Mouse (Mus musculus) T-helper 2 cell (primary cell): ENCODE measurements around the gene Syvn1.

Experiments
- in situ Hi-C: fragments of 300-600 bp; cut with MboI, MseI; formaldehyde crosslinking; loops from one replicate; pipeline ENCODE4 v1.15.1; 2025; ENCODE audit warnings: high pct_unique_total_duplicates

Gene Syvn1

DNA sequence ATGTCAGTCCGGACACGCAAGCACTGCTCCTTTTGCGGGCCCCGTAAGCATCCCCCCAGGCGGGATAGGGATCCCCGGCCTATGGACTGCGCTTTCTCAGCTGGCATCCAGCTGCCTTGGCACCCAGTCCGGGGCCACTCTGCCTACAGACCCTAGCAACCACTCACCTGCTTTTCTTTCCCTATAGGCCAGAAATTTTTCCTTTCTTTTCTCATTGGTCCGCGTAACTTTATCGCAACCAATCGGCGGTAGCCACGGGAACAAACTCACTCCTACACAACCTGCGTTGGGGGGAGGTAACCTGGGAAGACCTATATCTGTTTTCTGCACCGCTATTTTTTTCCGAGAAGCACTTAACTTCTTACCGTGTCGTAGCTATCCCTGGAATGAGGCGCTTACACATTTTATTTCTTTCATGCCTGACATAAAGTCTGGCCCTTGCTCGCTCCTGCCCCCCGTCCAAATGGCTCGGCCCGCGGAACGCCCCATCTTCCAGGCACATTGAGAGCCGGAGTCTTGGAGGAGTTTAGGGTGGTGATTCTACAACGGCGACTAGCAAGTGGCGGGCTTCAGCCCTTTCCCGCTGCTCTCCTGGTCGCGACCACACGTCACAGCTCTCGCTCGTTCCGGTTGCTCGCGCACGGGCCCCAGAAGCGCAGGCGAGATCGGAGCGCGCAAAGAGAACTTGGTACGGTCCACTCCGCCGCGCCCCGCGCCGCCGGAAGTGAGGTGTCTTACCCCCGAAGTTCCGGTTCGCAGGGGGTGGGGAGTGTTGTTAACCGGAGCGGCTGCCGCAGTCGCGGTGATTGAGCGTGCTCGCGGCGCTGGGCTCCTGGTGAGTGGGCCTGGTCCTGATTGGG is at the start of gene Syvn1:
TSS of gene Syvn1 (plus strand) at position 283 of the 860 bp plus-strand sequence.
- in situ Hi-C loops = loop anchor here (10.0 kb wide), 1 partner anchor 952 kb away; the partner anchor contains the start of gene Cnih2

DNA sequence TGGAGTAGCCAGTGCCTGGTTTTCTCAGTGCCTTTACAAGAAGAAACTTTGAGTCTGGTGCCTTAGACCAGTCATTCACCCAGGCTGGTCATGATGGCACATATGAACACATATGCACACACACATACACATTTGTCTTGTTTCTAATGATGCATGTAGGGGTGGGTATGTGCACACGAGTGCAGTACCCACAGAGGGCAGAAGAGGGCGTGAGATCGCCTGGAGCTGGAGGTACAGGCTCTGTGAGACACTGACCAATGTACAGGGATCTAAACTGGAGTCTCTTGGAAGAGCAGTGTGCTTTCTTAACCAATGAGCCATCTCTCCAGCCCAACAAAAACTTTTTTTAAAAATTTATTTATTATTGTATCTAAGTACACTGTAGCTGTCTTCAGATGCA is 48.2 kb upstream of the Syvn1 start:
- in situ Hi-C loops = loop anchor here (5.0 to 25.0 kb wide), 2 partner anchors 34 to 689 kb away; no protein-coding TSS in a partner anchor

DNA sequence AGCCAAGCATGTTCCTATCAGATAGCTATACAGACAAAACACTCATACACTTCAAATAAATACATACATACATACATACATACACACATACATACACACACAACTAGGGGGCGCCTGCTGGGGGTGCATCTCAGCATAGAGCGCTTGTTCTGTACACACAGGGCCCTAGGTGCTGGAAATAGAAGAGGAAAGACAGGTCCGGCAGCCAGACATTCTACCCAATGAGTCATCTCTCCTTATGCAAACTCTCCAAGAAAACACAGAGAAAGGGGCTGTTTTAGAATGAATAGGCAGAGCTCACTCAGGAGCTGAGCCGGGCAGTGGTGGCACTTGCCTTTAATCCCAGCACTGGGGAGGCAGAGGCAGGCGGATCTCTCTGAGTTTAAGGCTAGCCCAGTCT is 46.4 kb upstream of the Syvn1 start:
- in situ Hi-C loops = loop anchor here (5.0 to 25.0 kb wide), 2 partner anchors 32 to 687 kb away; no protein-coding TSS in a partner anchor

DNA sequence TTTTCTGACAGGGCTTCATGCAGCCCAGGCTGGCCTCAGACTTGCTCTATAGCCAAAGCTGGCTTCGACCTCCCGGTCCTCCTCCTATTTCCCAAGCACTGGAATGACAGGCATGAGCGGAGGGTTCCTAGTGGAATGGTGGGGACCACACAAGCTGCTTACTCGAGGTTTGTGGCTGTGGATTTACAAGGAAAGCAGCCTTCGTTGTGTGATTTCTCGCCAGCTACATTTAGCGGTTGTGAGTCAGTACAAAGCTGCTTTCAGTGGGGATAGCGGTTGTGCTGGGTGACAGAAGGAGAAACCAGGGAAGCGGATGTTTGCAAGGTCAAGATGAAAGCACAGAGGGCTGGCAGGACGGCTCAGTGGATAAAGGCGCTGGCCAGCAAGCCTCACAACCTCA is 40.8 kb upstream of the Syvn1 start:
- in situ Hi-C loops = no loop called here

DNA sequence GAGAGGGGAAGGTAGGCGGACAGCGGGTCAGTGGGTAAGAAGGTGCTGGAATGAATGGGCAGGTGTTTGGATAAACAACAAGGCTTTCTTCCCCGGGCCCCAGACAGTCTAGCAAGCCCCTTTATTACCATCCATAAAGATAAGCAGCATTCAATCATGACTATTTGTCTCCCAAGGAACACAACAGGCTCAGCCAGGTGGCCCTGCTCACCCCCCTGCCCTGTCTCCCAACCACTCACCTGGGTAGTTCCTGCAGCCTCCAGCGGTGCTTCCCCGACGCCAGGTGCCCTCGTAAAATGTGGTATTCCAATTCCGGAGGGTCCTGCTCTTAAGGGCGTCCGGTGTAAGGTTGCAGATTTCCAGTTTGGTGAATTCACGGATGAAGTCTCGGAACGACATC is 39.4 kb upstream of the Syvn1 start:
- in situ Hi-C loops = no loop called here

DNA sequence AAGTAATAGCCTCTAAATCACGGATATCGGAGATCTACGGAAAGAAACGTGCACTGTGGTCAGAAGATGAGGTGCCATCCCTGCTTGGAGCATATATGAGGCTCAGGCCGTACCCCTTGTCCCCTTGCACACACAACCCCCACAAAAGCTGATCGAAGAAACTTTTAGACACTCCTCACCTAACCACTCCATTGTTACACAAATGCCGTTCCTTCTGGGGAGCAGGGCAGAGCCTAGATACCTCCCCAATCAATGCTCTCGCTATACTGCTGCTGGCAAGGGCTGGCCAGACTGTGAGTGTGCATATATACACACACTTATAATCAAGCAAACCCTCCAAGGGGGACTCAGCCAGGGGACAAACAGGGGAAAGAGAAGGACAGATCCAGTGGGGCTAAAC is 37.2 kb upstream of the Syvn1 start:
- in situ Hi-C loops = no loop called here

DNA sequence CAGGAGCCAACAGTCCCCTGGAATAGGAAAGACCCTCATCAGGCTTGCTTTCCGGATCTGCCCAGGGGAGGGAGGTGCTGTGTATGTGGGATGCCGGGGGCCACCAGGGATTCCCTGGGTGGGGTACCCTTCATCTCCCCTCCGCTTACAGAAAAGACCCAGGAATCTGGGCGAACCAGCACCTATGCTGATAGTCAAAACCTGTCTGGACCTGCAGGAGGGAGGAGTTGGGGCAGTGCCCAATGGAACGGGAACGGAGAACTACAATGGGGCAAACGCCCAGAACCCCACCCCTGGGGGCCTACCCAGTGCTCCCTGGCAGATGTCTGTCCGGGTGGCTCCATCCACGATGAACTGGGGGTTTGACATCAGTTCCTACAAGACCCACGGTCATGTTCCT is 32.7 kb upstream of the Syvn1 start:
- in situ Hi-C loops = no loop called here

DNA sequence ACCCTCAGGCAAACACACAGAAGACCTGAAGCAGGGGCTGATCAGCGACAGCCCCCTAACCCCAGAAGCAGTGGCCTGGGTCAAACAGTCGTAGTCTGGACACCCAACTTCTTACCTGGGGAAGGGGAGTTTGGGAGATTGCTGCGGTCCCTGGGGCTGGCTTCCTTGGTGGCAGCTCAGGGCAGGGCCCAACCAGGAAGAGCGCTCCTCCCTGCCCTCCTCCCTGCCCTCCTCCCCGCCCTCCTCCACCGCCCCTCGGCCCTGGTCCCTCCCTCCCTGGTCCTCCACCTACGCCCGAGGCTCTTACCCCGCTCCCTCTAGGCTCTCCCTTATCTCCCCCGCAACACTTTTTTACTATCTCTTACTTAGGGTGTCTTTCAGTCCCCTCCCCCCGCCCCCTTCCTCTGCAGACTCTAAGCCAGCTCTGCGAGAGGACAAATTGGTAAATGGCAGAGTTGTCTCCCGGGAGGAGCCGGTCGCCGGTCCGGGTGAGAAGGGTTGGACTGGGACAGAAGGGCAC is 31.3 kb upstream of the Syvn1 start:
- in situ Hi-C loops = loop anchor here (5.0 kb wide), 1 partner anchor 53 kb away; the partner anchor contains the start of gene Pola2

DNA sequence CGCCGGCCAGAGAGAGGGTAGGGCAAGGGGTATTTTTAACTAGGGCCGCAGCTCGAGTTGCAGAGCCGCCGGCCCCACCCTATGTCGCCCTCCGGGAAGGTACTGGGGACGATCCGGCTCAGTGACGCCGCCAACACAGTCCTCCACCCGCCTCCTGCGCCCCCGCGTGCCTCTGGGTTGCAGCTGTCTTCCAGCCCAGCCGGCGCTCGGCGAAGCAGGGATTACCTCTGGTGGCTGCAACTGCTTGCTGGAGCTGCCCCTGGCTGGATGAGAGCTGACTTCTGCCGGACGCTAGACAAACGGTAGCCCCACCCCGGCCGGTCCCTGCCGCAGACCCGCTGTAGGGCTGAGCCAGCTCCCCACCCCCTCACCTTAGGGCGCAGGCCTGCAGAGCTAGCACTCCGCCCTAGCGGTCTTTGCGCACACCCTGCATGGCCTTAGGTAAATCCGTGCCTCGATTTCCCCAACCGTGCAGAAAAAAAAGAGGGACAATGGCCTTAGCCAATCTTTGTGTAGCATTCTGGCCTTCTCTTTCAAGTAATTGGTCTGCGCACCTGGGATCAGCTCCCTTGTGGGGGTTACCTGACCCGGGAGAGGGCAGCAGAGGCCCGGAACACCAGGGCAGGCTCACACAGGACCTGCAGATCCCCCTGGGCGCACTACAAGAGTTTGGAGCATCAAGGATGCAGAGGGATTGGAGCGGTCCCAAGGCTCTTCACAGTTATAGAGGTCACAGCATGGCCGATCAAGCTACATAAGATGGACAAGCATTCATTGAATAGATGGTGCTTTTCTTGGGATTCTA is 30.7 kb upstream of the Syvn1 start, which contains the start of gene Capn1:
TSS of gene Capn1 (minus strand) at position 387 of the 805 bp plus-strand sequence.
- in situ Hi-C loops = loop anchor here (5.0 kb wide), 1 partner anchor 53 kb away; the partner anchor contains the start of gene Pola2

DNA sequence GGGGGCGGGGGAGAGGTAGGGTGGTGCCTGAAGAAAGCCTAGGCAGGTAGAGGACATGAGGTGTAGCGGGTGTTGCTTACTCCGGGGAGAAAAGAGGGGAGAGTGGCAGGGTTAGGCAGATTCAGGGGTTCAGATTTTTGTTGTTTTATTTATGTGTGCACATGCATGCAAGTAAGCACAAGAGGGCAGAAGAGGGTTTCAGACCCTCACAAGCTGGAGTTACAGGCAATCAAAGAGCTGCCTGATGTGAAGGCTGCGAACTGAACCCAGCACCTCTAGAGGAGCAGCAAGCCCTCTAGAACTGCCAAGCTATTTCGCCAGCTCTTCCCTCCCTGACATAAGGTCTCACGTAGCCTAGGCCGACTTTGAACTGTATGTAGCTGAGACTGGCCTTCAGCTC is 29.8 kb upstream of the Syvn1 start:
- in situ Hi-C loops = loop anchor here (5.0 kb wide), 1 partner anchor 54 kb away; the partner anchor contains the start of gene Pola2

DNA sequence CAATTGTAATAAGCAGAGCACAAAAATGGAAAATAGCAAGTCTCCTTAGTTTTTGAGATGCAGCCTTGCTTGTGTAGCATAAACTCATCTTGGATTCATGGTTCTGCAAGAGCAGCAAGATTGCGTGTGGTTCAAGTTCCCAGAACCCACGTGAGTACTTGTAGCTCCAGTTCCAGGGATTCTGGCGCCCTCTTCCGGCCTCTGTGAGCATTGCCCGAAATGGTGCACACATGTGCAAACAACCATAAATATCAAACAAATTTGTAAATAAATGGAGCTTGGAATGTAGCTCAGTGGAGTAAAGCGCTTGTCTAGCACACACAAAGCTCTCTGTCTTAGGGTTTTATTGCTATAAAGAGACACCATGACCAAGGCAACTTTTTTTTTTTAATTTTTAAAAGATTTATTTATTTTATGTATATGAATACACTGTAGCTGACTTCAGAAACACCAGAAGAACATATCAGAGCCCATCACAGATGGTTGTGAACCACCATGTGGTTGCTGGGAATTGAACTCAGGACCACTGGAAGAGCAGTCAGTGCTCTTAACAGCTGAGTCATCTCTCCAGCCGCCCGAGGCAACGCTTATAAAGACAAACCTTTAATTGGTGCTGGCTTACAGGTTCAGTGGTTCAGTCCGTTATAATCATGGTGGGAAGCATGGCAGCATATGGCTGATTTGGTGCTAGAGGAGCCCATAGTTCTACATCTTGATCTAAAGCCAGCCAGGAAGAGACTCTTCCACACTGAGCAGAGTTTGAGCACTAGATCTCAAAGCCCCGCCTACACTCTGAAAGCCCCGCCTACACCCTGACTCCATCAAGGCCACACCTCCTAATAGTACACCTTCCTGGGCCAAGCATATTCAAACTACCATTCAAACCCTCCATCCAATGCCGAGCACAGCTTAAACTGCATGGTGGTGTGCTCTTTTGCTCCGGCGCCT is 28.0 kb upstream of the Syvn1 start:
- in situ Hi-C loops = loop anchor here (5.0 kb wide), 1 partner anchor 56 kb away; the partner anchor contains the start of gene Pola2

DNA sequence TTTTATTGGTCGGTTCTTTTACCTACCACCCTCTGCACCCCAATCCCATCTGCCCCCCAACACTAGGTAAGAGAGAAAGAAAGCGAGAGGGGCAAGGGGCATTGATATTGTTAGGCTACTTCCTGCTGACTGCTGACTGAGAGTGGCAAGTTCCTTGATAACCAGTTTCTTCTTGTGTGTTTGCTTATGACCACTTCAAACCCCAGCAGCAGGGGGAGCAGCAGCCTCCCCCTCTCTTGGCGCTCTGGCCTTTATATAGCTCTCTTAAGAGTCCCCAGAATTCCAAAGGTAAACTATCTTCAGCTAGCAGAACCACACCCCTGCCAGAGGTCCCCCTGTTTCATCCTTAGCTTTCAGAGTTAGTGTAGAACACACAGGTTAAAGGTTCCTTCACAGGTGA is 26.1 kb upstream of the Syvn1 start:
- in situ Hi-C loops = no loop called here

DNA sequence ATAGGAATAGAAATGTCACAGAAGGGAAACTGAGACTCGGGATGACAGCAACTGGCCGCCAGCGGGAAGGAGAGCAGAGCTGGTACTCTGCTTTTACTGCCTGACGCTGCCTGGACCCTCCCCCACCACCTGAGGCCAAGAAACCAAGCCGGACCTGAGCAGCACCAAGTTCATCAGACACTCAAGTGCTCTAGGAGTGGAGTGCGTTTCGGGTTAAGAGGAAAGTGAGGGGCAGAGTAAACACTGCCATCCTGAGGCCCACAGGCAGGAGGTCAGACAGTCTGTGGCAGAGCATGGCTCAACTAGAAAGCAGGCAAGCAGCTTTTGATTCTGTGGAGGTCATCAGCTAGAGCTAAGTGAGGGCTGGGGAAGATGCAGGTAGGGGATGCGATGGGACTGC is 23.3 kb upstream of the Syvn1 start:
- in situ Hi-C loops = no loop called here

DNA sequence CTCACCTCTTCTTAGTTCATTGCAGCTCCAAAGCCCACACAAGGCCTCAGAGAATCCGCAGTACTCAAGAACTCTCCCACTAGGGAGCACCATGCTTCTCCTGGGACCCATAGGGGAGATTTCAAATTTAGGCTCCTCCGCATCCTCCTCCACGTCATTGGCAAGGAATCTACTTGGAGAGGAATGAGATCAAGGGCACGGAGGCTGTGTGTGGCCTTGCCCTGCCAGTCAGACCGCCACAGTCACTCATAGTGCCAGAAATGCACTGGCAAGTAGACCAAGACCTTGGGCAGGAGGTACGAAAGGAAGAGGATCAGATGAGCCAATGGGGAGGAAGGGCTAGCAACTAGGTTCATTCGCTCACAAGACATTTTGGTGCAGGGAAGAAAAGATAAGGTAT is 22.4 kb upstream of the Syvn1 start:
- in situ Hi-C loops = no loop called here

DNA sequence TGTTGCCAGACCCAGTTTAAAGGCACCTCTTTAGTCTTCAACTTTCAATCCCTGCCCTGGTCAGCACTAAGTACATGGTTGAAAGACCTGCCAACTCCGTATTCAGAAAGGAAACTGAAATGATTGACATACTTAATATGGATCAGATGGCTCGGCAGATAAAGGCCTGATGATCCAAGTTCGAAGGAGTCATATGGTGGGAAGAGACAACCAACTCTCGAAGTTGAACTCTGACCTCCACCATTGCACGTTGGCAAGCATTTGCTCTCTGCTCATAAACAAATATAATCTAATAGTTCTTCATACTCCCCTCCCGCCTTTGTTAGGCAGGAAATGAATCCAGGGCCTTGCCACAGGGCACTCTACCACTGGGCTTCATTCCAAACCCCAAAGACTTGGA is 17.4 kb upstream of the Syvn1 start:
- in situ Hi-C loops = no loop called here

DNA sequence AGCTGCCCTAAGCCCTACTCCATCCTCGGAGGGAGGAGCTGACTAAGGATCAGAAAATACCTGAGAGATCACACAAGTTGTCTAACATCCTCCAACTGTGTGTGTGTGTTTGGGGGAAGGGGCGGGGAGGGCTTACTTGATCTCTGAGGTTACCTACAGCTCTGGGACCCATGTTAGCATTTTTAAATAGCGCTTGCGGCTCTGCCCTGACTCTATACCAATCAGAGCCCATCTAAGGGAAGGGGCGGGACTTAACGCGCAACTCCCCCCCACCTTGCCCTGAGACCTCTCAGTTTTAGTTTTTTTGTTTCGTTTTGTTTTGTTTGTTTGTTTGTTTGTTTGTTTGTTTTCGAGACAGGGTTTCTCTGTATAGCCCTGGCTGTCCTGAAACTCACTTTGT is 16.9 kb upstream of the Syvn1 start:
- in situ Hi-C loops = no loop called here

DNA sequence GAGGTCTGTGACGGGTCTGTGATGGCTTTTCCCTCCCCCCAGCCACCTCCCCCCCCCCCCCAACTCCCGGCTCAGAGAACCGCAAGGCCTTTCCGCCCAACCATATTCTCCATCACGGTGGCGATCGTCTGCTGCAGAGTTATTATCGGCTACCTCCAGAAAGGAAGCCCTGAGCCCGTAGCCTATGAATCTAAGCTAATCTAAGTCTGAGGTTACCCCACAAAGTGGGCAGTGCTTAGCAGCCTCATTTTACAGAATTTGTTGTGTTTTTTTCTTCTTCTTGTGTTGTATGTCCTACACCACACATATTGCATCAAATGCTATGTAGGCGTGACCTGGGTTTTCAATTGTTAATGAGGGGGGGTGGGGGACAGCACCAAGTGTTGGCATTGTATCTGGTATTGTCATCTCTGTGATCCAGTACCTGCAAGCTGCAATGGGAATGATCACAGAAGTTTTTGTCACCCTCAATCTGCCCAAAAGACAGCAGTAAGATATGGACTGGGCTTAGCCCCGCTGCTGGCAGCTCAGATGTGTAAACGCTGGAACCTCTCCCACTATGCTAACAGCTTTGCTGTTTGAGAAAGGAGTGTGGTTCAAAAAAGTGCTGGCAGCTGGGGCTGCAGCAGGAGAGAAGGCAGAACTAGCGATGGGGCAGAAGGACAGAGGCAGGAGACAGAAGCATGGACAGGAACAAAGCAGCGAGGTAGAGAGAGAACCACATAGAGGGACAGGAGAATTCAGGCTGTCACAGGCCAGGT is 15.7 kb upstream of the Syvn1 start:
- in situ Hi-C loops = loop anchor here (5.0 kb wide), 1 partner anchor 33 kb away; no protein-coding TSS in a partner anchor

DNA sequence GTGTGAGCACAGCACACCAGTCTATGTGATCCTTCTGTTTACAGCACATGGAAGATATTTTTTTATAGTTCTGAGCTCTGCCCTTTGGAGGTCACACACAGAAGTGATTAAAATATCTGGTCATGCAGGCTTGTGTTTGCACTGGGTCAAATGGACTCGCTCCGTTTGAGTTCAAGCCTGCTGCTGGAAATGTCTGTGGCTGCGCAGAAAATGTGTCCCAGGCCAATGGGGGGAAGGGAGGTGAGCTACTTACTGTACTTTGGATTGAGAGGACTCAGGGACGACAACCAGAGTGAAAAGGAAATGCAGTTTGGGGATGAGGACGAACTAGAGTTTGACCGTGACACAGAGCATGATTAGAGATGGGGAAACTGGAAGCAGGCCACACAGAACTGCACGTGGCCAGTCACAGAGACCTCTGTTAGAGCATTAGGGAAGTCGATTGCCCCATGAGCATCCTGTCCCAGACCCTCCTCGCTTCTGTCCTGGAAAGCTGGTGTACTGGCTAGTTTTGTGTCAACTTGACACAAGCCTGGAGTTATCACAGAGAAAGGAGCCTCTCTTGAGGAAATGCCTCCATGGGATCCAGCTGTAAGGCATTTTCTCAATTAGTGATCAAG is 10.3 kb upstream of the Syvn1 start:
- in situ Hi-C loops = no loop called here

DNA sequence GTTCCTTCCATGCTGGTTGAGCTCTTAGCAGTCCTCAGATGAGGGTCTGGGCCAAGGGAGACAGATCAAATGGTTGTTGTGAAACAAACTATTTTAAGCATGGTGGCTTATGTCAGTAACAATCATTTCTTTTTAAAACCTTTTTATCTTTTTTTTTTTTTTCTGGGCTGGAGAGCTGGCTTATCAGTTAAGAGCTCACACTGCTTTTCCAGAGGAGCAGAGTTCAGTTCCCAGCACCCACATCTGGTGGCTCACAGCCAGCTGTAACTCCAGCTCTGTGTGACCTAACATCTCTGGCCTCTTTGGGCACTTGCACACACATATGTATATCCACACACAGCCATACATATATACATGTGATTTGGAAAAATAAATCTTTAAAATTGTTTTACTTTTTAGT is 8.7 kb upstream of the Syvn1 start:
- in situ Hi-C loops = no loop called here

DNA sequence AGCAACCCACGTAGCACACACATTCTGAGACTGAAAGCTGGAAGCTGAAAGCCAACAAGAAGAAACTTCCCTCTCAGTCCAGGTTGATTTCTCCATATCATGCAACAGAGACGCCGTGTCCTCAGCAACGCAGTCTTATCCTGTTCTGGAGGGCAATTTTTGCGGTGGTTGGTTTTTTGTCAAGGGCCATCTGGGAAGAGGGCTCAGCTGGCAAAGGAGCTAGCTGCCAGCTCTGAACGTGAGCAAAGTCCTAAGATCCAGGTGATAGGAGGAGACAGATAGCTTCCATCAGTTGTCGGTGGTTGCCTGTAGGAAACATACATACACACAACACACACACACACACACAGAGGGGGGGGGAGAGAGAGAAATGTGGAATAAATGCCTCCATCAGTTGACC is 8.1 kb upstream of the Syvn1 start:
- in situ Hi-C loops = no loop called here
